Mouse (Mus musculus): ENCODE data around the gene Btk. TPM values are rescaled to one million over a fixed set of nuclear protein-coding genes. Genes with fewer than 3 reads are reported as not detected.

Btk gene
- 1 to 10 TPM; 1.0 to 1.2 TPM for total RNA-seq (2021)

DNA sequence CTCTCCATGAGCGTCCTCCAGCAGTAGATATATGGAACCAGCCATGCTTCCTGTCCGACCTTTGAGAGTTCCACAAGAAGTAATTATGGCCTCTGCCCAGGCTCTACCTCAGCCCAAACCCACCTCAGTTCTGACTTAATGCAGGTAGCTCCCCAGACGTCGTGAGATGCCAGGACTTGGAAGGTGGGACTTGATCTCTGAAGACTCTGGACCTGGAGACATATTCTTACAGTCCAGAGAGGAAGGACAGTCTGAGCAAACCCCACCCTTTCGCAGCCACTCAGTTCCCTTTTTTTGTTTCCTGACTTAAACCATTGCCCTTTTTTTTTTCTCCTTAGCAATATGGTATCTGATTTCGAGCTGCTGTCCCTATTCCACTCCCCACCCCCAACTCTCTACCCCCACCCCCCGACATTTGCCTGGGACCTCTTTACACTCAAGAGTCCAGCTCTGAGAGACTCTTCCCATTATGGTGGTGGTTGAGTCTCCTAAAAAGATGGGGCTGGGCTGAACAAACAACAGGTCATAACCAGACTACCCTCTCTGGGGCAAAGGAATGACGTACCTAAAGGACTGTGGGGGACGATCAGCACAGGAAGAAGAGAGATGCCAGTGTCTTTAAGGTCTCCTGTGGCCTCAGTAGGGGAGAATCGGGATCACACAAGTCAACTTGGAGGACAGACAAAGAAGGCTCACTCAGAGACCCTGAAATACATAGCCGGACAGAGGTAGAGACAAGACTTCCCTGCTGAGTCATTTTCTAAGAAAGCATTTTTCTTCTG is at the start of gene Btk:
Btk (minus strand) TSS at position 683 of the 782 bp plus-strand sequence.
- intact Hi-C loops (cut with DNase I) = no loop called here
- DNase-seq (ENCODE audit: low spot score in 2 of 2) = no peak

DNA sequence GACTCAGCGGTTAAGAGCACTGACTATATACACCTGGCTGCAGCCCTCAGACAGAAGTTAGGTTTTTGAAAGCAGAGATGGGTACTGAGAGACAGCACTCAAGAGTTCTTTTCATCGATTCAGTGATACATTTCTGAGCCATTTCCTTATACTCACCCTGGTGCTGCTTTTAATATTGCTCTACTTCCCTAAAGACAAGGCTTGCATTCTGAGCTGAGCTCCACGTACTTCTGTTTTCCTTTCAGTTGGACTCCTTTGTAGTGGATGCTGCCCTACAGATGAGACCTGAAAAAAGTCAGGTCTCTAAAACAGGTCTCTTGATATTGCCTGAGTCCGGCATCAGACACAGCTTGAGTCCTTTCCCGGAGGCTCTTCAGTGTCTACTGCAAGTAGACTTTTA is 49.3 kb upstream of the Btk start:
- intact Hi-C loops (cut with DNase I) = no loop called here
- DNase-seq (ENCODE audit: low spot score in 2 of 2) = no peak

DNA sequence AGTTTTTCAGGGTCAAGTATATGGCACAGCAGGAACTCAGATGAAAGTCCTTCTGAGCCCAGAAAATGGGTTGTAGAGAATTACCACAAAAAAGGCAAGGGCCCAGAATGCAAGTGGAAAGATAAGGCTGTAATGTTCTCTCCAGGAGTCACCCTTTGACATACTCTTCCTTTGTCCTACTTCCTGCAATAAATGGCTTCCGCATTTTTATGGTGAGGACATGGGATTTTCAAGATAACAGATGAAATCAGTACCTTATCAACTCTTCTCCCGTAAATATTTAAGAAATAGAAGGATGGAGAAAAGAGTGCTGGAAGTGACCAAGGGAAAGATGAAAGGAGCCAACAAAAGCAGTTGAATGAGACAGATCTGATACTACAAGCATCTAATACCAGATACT is 44.8 kb upstream of the Btk start:
- no peak for DNase-seq (ENCODE audit: low spot score in 2 of 2)
- intact Hi-C loops (cut with DNase I) = no loop called here

DNA sequence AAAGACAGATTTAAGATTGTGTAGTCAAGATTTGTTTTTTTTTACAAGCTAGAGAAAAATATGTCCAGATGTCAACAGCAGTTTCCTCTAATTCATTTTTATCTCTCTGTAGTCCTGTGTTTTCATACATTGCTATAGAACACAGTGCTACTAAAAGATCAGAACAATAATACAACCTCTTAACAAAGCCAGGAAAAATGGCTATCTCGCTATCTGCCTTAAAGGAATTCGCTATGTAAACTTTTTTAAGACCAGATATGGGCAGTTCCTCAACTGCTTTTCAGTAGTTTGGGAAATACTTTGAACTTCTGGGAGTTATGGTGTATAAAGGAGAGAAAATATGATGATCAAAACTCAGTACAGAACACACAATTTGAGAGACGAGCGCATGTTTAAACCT is 40.0 kb upstream of the Btk start:
- intact Hi-C loops (cut with DNase I) = no loop called here
- no peak for DNase-seq (ENCODE audit: low spot score in 2 of 2)

DNA sequence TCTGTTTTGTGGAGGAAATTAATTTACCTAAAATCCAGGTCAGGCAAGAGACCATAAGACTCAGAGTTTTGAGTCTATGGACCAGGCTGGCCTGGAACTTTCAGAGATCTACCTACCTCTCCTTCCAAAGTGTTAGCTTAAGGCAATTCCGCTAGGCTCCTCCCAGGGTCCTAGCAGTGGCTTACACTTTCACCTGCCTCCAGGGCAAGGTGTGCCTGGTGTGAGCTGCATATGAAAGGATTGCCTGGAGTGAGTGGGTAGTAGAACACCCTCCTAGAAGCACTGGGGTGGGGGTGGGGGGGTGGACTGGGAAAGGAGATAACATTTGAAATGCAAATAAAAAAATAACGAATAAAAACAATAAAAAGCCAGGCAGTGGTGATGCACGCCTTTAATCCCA is 38.3 kb upstream of the Btk start:
- intact Hi-C loops (cut with DNase I) = no loop called here

DNA sequence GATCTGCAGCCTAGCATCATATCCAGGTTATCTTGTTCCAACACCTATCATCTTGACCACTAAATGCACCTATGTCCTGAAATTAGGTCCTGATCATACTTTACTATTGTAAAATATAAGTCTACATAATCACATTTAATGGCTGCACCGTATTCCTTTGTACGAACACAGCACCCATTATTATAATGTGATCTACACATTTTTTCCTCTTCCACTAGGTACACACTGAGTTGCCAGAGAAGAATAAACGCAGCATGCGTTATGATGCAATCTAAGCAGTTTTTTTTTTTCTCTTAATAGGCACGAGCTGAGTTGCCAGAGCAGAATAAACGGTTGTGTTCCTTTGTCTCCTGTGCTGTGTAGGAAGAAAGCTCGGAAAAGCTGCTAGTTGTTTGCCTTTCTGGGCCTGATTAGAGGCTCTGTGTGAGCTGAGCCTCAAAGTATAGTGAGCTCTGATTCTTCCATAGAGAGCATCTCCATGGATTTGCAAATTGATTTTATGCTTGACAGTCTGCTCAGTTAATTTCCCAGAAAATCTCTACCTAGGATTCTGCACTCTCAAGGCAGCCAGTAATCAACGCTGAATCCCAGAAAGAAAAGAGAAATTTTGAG is 37.0 kb upstream of the Btk start:
- intact Hi-C loops (cut with DNase I) = no loop called here

More for the DNA sequence above, 38.3 kb upstream of the Btk start:
- DNase-seq (ENCODE audit: low spot score in 2 of 2) = no peak

DNA sequence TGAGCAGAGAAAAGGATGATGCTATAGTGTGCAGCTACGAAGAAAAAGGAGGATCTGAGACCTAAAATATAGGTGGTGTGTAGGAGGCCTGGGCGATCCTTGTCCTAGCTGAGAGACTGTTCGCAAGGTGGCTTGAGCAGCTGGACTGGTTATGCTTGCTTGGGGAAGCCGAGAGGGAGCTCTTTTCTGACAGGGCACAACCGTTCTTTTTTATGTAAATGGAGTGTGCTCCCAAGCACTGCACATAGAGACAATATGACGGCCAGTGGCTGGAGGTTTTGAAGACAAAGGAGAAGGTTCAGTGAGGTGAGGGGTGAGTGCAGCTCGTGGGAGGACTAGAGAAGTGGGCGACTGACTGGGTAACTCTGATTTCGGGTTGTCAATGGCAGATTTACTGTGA is 36.3 kb upstream of the Btk start:
- intact Hi-C loops (cut with DNase I) = loop anchor here (10.0 kb wide), 1 partner anchor 195 kb away; no protein-coding TSS in a partner anchor
- DNase-seq (ENCODE audit: low spot score in 2 of 2) = peak in 1 of 2 experiments; percentile 14

More for the DNA sequence above, 37.0 kb upstream of the Btk start:
- no peak for DNase-seq (ENCODE audit: low spot score in 2 of 2)

DNA sequence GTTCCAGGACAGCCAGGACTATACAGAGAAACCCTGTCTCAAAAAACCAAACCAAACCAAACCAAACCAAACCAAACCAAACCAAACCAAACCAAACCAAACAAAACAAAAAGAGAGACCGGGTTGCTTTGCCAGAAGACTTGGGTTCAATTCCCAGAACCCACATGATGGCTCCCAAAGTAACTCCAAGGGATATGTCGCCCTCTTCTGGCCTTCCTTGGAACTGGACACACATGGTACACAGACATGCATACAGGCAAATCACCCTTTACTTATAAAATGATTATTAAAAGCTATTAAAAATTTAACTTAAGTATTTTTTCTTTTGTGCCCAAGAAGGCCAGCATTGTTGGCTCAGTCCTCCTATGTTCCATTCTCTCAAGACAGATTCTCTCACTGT is 30.9 kb upstream of the Btk start:
- DNase-seq (ENCODE audit: low spot score in 2 of 2) = no peak
- intact Hi-C loops (cut with DNase I) = loop anchor here (5.0 to 10.0 kb wide), 4 partner anchors 73 to 298 kb away; partner anchors contain the start of genes Armcx1 and Armcx4

DNA sequence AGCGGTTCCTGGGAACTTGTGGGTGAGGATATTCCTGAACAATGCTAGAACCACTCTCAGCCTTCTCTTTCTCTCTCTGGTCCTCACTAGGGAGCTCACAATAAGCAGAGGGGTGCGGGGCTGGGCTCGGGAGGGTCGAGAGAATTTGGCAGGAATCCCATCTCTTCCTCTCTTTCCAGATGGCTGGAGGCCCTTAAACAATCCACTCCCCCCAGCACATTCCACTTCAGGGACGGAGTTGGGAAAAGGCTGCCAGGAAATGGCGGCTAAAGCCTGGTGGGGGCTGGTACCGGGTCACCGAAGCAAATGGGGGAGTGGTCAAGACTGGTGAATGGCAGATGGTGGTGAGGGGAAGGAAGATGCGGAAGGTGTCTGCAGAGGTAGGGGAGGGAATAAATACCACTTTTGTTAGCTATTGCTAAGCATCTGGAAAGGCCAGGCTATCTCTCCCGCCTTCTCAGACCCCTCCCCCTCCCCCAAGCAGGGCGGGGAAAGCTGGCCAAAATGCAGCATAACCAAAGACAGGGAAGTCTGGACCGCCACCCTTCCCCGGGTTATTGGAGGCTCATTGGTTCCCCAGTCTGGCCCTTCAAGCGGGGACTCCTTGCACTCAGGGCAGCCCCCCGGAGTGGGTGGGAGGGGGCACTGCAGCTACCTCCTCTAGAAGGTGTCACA is 29.1 kb upstream of the Btk start:
- peak in 1 of 2 experiments; percentile 26 for DNase-seq (ENCODE audit: low spot score in 2 of 2)
- intact Hi-C loops (cut with DNase I) = loop anchor here (5.0 to 10.0 kb wide), 4 partner anchors 75 to 300 kb away; partner anchors contain the start of genes Armcx1 and Armcx4

DNA sequence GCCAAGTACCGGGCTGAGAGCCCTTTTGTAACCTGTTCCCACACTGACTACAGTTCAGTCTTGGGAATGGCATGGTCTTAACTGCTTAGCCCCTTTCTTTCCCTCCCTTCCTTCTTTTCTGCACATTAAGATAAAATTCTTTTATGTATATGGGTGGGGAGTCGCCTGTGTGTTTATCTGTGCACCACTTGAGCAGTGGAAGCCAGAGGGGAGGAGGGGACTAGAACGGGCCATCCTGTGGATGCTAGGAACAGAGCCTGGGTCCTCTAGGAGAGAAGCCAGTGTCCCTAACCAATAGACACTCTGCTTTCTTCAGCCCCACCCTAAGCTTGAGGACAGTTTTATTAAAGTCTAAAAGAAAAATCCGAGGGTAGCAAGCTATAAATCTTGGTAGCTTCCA is 27.6 kb upstream of the Btk start:
- no peak for DNase-seq (ENCODE audit: low spot score in 2 of 2)
- intact Hi-C loops (cut with DNase I) = loop anchor here (5.0 to 10.0 kb wide), 4 partner anchors 76 to 301 kb away; partner anchors contain the start of genes Armcx1 and Armcx4

DNA sequence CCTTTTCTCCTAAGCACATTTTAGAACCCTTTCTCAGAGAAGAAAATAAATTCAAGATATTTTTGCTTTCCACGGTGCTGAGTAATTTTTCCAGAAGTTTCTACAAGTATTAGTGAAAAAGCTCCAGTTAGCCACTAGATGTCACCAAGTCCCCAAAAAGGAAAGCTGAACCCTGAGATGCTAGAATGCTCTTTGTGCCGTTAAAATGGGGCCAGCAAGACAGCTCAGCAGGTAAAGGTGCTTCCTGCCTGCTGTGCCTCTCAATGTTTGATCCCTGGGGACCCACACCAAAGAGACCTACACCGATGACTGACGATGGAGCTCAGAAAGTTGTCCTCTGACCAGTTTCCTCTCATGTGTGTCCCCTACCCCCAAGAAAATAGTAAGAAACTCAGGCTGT is 26.1 kb upstream of the Btk start:
- intact Hi-C loops (cut with DNase I) = no loop called here
- DNase-seq (ENCODE audit: low spot score in 2 of 2) = peak in 1 of 2 experiments; percentile 23

DNA sequence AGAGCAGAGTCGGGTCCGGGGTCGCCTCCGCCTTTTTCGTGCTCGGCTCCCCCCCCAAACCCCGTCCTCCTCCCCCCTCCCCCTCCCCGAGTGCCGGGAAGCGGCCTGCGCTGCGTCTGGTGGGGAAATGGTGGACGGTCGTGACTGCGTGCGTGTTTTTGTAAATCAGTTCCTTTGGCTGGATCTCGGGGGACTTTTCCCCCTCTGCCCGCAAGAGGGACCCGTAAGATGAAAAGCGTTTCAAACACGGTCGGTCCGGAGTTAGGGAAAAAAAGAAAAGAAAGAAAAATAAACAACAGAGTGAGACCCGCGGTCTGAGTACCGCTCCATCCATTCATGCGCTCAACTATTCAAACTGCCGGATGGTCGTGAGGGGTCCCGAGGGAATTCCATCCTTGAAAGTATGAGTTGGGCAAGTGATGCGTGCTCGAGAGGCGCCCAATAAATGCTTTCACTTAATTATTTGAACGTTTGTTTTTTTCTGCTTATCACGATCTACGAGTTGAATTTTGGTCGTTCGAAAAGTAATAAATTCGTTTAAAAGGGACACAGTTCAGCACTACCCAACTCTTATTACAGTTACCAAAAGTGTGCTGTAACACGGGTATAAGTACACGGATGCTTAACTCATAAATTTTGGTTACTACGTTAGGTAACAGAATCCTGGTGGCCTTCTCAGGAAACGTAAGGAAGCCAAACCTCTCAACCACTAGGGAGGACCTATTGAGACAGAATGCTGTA is 18.2 kb upstream of the Btk start:
- intact Hi-C loops (cut with DNase I) = no loop called here
- no peak for DNase-seq (ENCODE audit: low spot score in 2 of 2)

DNA sequence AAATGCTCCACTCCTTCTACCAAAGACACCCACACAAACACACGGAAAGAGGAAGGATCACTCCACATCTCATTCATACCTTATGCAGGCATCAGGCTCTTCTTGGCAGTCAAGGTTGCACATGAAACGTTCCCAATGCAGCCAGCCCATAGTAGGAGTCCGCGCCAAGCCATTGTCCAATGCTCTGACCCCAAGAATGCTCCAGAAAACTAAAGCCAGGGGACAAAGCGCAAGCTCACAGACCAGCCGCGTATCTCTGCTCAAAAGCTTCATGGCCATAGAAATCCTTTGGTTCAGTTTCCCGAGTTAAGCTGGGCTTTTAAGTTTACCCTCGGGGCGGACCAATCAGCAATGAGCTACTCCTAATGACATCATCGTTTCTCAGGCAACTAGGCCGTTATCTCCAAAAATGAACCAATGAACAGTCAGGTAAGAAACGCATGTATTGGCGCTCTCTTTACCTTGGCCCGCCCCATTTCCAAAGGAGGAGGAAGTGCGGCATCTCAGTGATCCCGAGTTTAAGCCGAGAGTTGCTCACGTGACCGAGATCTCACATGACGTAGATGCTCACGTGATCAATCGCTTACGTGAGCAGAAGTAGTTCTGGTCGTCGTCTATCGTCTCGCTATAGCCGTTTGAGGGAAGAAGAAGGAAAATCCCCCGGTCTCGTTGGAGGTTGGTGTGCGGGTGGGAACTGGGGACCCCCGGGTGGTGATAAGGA is 17.4 kb upstream of the Btk start, which contains the start of the genes Gla and Hnrnph2:
Gla (minus strand) TSS at position 467 of the 721 bp plus-strand sequence.
Hnrnph2 (plus strand) TSS at position 521 of the 721 bp plus-strand sequence.
- peak; percentile 90 to 97 for DNase-seq (ENCODE audit: low spot score in 2 of 2)
- intact Hi-C loops (cut with DNase I) = no loop called here

DNA sequence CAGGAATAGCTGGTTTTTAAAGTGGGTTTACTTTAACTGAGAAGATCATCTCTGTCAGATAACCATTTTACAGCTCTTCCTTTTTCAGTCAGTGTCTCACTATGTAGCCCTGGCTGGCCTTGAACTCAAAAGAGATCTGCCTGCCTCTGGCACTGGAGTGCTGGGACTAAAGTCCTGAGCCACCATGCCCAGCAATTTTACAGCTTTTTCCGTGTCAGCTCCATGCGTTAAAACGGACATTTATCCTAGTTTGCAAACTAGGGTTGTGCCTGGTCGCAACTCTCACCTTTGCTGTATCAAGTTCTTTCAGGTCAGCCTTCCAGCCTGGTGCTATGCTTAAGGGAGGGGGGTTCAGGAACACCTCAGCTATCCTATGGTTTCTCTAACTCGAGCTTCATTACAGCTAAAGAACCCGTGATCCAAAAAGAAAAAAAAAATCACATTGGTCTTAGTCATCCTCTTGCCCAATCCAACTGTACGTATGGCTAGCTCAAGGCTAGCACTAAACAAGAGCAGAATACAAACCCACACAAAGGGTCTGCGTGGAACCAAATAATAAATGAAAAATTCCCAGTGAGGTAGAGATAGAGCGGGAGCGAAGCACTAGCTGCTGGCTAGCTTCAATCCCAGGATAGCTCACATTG is 16.7 kb upstream of the Btk start:
- no peak for DNase-seq (ENCODE audit: low spot score in 2 of 2)
- intact Hi-C loops (cut with DNase I) = no loop called here

DNA sequence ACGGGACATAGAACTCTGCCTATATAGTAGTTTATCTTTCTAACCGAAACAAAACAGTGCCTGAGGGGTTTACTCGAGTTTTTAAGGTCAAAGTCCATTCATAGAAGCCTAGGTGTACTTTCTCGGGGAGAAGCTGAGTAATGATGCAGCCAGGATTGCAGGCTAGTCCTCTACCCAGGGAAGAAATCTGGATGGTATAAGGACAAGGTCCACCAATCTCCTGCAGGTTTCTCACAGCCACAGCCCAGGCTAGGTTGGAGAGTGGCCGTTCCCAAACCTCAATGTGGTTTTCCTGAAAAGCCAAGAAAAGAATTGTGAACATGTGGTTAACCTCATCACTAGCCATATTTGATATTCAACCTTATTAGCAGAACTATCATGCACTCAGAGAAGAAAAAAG is 6.5 kb upstream of the Btk start:
- intact Hi-C loops (cut with DNase I) = no loop called here

DNA sequence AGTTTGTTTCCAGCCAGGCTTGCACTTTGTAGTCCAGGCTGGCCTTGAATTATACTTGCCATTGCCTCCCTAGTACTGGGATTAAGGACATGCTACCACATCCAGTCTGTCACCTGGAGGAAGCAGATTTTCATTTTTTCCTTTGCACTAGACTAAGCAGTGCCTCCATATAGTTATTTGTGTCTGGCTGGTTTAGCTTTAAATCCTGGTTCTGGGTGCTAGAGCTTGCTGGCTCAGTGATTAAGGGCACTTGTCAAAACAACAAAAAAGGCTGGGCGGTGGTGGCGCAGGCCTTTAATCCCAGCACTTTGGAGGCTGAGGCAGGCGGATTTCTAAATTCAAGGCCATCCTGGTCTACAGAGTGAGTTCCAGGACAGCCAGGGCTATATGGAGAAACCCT is 5.6 kb upstream of the Btk start:
- DNase-seq (ENCODE audit: low spot score in 2 of 2) = no peak
- intact Hi-C loops (cut with DNase I) = no loop called here

More for the DNA sequence above, 6.5 kb upstream of the Btk start:
- DNase-seq (ENCODE audit: low spot score in 2 of 2) = no peak

DNA sequence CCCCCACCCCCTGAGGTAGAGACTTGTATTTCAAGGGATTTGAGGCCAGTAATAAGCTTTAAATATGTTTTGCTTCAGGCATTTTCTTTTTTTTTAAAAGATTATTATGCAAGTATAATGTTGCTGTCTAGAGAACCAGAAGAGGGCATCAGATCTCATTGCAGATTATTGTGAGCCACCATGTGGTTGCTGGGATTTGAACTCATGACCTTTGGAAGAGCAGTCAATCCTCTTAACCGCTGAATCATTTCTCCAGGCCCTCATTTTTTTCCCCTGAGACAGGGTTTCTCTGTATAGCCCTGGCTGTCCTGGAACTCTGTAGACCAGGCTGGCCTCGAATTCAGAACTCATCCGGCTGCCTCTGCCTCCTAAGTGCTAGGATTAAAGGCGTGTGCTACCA is 4.9 kb upstream of the Btk start:
- intact Hi-C loops (cut with DNase I) = no loop called here
- DNase-seq (ENCODE audit: low spot score in 2 of 2) = no peak

DNA sequence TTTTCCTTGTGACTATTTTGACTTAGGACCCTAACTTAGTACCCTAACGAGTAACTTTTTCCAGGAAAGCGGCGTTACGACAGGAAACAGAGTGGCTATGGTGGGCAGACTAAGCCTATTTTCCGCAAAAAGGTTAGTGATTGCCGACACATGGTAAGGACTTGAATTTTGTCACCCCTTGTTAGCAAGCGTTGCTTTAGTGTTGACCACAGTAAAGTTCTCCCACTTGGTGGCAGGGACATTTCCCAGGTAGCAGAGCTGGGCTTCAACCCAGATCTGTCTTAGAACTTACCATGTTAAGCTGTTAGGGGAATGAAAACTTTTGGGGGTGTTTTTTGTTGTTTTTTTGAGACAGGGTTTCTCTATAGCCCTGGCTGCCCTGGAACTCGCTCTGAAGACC is 3.1 kb upstream of the Btk start:
- intact Hi-C loops (cut with DNase I) = no loop called here
- DNase-seq (ENCODE audit: low spot score in 2 of 2) = no peak
